Mouse (Mus musculus): ENCODE data around the gene Hoxa5.
A peak's percentile ranks its signal among the peaks of the same experiment; 100 is the strongest.

Gene Hoxa5

GRCm38 (mm10) chr6:52201269-52201668, 3.1 kb downstream of the Hoxa5 start:
- DNase-seq (ENCODE audit: low spot score), result no peak

- DNase-seq (ENCODE audit: low spot score), result no peak
Measured at GRCm38 (mm10) chr6:52200751-52201250, 3.6 kb downstream of the Hoxa5 start.

- DNase-seq (ENCODE audit: low spot score), result no peak
Measured at GRCm38 (mm10) chr6:52200073-52200750, 4.2 kb downstream of the Hoxa5 start.

GRCm38 (mm10) chr6:52197271-52197670, 7.1 kb downstream of the Hoxa5 start:
- DNase-seq (ENCODE audit: low spot score), result no peak

- DNase-seq (ENCODE audit: low spot score), result no peak
Measured at GRCm38 (mm10) chr6:52196811-52197210, 7.6 kb downstream of the Hoxa5 start.

- DNase-seq (ENCODE audit: low spot score), result no peak
Measured at GRCm38 (mm10) chr6:52194690-52195089, 9.7 kb downstream of the Hoxa5 start.

- peak; percentile 94 for DNase-seq (ENCODE audit: low spot score)
Measured at GRCm38 (mm10) chr6:52191860-52192550, 12.4 kb downstream of the Hoxa5 start.

- no peak for DNase-seq (ENCODE audit: low spot score)
Measured at GRCm38 (mm10) chr6:52190906-52191810, 13.2 kb downstream of the Hoxa5 start, which contains the start of gene Hoxa4. Gene Hoxa4, minus strand, starts transcription at chr6:52191753.

- DNase-seq (ENCODE audit: low spot score), result no peak
Measured at GRCm38 (mm10) chr6:52190410-52190809, 14.0 kb downstream of the Hoxa5 start.

- no peak for DNase-seq (ENCODE audit: low spot score)
Measured at GRCm38 (mm10) chr6:52189909-52190308, 14.5 kb downstream of the Hoxa5 start.

GRCm38 (mm10) chr6:52189172-52189591, 15.2 kb downstream of the Hoxa5 start:
- DNase-seq (ENCODE audit: low spot score), result no peak

- DNase-seq (ENCODE audit: low spot score), result no peak
Measured at GRCm38 (mm10) chr6:52186500-52186899, 17.9 kb downstream of the Hoxa5 start.

GRCm38 (mm10) chr6:52185834-52186233, 18.6 kb downstream of the Hoxa5 start:
- no peak for DNase-seq (ENCODE audit: low spot score)

GRCm38 (mm10) chr6:52185222-52185621, 19.2 kb downstream of the Hoxa5 start:
- no peak for DNase-seq (ENCODE audit: low spot score)

GRCm38 (mm10) chr6:52184668-52185067, 19.7 kb downstream of the Hoxa5 start:
- no peak for DNase-seq (ENCODE audit: low spot score)

- DNase-seq (ENCODE audit: low spot score), result no peak
Measured at GRCm38 (mm10) chr6:52183311-52184080, 20.9 kb downstream of the Hoxa5 start.

- DNase-seq (ENCODE audit: low spot score), result no peak
Measured at GRCm38 (mm10) chr6:52182793-52183192, 21.6 kb downstream of the Hoxa5 start.

- DNase-seq (ENCODE audit: low spot score), result no peak
Measured at GRCm38 (mm10) chr6:52182030-52182429, 22.4 kb downstream of the Hoxa5 start.

- DNase-seq (ENCODE audit: low spot score), result no peak
Measured at GRCm38 (mm10) chr6:52180726-52181125, 23.7 kb downstream of the Hoxa5 start.

- no peak for DNase-seq (ENCODE audit: low spot score)
Measured at GRCm38 (mm10) chr6:52180213-52180710, 24.1 kb downstream of the Hoxa5 start.

GRCm38 (mm10) chr6:52179690-52180089, 24.7 kb downstream of the Hoxa5 start:
- DNase-seq (ENCODE audit: low spot score), result no peak
